Mouse (Mus musculus) midbrain, postnatal 0 days (tissue): ENCODE measurements around the gene Dnajb2. TPM values are rescaled to one million over a fixed set of nuclear protein-coding genes. Genes with fewer than 3 reads are reported as not detected.

Source experiments
- ATAC-seq: fragments of 200-750 bp; cut with Nextera tagmentation; 2 replicates; pipeline ENCODE4 v1.8.0; 2017; ENCODE audit warnings: moderate number of reproducible peaks, mild to moderate bottlenecking, moderate TSS enrichment, moderate library complexity; ENCODE audit not compliant: low FRiP score
- DNase-seq: peaks from one replicate; pipeline ENCODE4 v3.0.0-alpha.2; 2015; ENCODE audit warnings: low spot score
- H3K27ac ChIP-seq: fragments of 300-500 bp; sonication (generic); 2 replicates; pipeline ENCODE4 v1.5.1; 2014; ENCODE audit warnings: low read depth, mild to moderate bottlenecking, low read length, mixed read lengths
- H3K27me3 ChIP-seq: fragments of 300-500 bp; sonication (generic); 2 replicates; pipeline ENCODE4 v1.6.1; 2014; ENCODE audit warnings: low read length, control low read depth, mixed read lengths; ENCODE audit not compliant: insufficient read depth
- H3K36me3 ChIP-seq: fragments of 300-500 bp; sonication (generic); 2 replicates; pipeline ENCODE4 v1.6.1; 2014; ENCODE audit warnings: low read length, control low read depth, mixed read lengths; ENCODE audit not compliant: insufficient read depth
- H3K4me1 ChIP-seq: fragments of 300-500 bp; sonication (generic); 2 replicates; pipeline ENCODE4 v1.6.1; 2014; ENCODE audit warnings: mild to moderate bottlenecking, control low read depth, antibody characterized with exemption, low read length, mixed read lengths; ENCODE audit not compliant: insufficient read depth
- H3K4me2 ChIP-seq: fragments of 300-500 bp; sonication (generic); 2 replicates; pipeline ENCODE4 v1.6.1; 2014; ENCODE audit warnings: low read depth, mild to moderate bottlenecking, low read length, mixed read lengths; ENCODE audit not compliant: poor library complexity, severe bottlenecking
- H3K4me3 ChIP-seq: fragments of 300-500 bp; sonication (generic); 2 replicates; pipeline ENCODE4 v1.5.1; 2014; ENCODE audit warnings: low read depth, mild to moderate bottlenecking, low read length, moderate library complexity
- H3K9ac ChIP-seq: fragments of 300-500 bp; sonication (generic); replicated peaks from 2 replicates; pipeline ENCODE4 v1.6.1; 2014; ENCODE audit warnings: mild to moderate bottlenecking, low read length, moderate library complexity, mixed read lengths; ENCODE audit not compliant: poor library complexity, severe bottlenecking
- H3K9me3 ChIP-seq: fragments of 300-500 bp; sonication (generic); 2 replicates; pipeline ENCODE4 v1.6.1; 2016; ENCODE audit warnings: low read length, control low read depth
- CTCF ChIP-seq: IDR thresholded peaks from 2 replicates; pipeline ENCODE4 v1.5.1; 2016; ENCODE audit warnings: antibody characterized with exemption, mild to moderate bottlenecking
- WGBS: fragments of 180-500 bp; shearing (Covaris S2); extraction: QIAGEN DNeasy Blood & Tissue Kit; methylation state at CpG from one replicate; pipeline ENCODE4 v1.1.7; 2014; 5-methylcytosine and 5-hydroxymethylcytosine counted together
- polyA plus RNA-seq: library from polyadenylated mRNA; unstranded; fragments of >200 nt; fragmentation: Nextera tagmentation; extraction: Ambion mirVana; gene quantifications from 2 replicates; pipeline ENCODE4 v1.2.1, GENCODE M21; 2015
- total RNA-seq: library from RNA; depleted of rRNA; stranded (reverse); fragments of >200 nt; gene quantifications from 2 replicates; pipeline ENCODE4 v1.2.3, GENCODE M21; 2014

Gene Dnajb2
- total and polyA plus RNA-seq, 2 experiments from 2014 or later = 43.6 to 65.1 TPM

DNA sequence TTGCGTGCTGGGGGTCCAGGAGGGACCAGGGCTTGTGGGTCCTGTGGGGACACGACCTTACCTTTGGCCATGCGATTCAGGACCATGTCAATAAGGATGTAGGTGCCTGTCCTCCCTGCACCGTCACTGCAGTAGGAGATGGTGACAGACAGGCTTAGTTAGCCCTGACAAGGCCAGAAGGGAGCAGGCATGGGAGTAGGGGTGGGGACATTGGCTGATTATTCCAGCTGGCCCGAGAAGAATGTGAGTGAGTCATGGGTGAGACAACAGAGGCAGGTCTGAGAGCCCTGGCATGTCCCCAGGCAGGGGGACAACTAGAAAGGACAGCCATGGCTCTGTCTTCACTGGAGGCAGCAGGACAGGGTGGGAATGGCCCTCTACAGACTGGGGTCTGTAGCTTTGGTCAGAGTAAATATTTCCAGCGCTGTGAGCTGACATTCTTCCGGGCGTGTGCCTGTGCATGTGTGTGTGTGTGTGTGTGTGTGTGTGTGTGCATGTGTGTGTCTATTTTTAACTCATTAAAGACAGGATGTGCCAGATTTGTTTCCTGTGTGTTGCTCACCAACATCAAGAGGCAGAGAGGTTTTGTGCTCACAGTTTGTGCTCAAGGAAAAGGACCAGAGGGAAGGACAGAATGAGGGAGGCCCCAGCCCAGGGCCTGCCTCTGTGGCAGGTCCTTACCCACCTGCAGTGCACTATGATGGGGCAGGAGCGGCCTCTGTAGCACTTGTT, 12.0 kb downstream of the Dnajb2 start:
- no peaks in the 10 kb centered on the region for H3K9me3 ChIP-seq
- peaks cover 10% of the 10 kb centered on the region for H3K36me3 ChIP-seq
- DNase-seq = no peak
- no peaks in the 10 kb centered on the region for H3K27me3 ChIP-seq
- H3K9ac ChIP-seq = no peak overlapping the region
- no peak for ATAC-seq
- WGBS = 58% methylated on average over 9 of the region's 9 CpGs
- no peak for TF ChIP-seq CTCF
- no peaks in the 10 kb centered on the region for H3K4me1 ChIP-seq
- no peak overlapping the region for H3K27ac ChIP-seq
- no peak overlapping the region for H3K4me2 ChIP-seq
- H3K4me3 ChIP-seq = no peak overlapping the region

DNA sequence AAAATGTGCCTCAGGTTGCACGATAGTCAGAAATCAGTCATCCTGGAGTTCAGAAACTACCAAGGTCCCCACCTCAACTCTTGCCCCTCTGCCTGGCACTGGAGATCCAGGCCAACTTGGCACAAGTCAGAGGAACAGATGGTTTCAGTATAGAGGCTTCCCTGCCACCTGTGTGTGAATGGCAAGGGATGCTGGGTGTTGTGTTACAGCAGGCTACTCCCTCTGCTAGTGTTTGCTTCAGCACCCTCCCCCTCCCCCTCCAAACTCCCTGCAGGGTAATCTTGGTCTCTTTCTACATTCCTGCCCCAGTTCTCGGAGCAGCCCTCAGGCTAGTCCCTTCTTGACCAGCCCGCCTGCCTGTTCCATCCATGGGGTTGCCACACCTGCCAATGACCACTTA, 14.3 kb downstream of the Dnajb2 start:
- Histone ChIP-seq H3K4me2 (no peak overlapping the region), H3K27me3 (no peaks in the 10 kb centered on the region), H3K4me3 (no peak overlapping the region), H3K4me1 (no peaks in the 10 kb centered on the region), H3K9ac (no peak overlapping the region), H3K9me3 (no peaks in the 10 kb centered on the region), H3K36me3 (no peaks in the 10 kb centered on the region), H3K27ac (no peak overlapping the region)
- TF ChIP-seq CTCF = no peak
- ATAC-seq (no peak), DNase-seq (peak; percentile 42)
- 65% methylated on average over 3 of the region's 3 CpGs for WGBS

- ATAC-seq = peak; percentile 24; the same call in 1 of the 2 replicates
- Histone ChIP-seq H3K4me2 (peak overlapping the region; percentile 37), H3K4me3 (no peak overlapping the region), H3K36me3 (no peaks in the 10 kb centered on the region), H3K27me3 (no peaks in the 10 kb centered on the region), H3K9ac (0 out of 2 replicates have a peak overlapping the region, but pooled peaks have one; percentile 39), H3K4me1 (no peaks in the 10 kb centered on the region), H3K9me3 (no peaks in the 10 kb centered on the region), H3K27ac (no peak overlapping the region)
- WGBS = 5% methylated on average over 21 of the region's 22 CpGs
- TF ChIP-seq CTCF = peak; percentile 84
- DNase-seq = peak; percentile 65
Measured at GRCm38 (mm10) chr1:75251112-75251970, 15.1 kb downstream of the Dnajb2 start.

DNA sequence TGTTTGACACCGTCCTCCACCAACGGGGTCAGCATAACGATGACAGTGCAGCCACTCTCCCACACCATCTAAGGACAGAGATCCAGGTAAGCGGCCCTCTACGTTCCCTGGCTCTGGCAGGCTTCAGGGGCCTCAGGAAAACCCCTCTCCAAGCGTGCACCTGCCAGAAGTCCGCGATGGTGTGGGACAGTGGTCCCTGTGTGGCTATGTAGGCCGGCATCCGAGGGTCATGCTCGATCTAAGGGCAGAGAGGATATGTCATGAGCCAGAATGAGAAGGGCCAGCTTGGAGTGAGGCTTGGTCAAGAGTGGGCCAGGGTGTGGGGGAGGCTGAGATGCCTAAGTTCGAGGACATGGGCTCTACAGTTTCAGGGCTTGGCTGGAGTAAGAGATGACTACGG, 16.1 kb downstream of the Dnajb2 start:
- no peaks in the 10 kb centered on the region for H3K27me3 ChIP-seq
- H3K4me2 ChIP-seq = no peak overlapping the region
- H3K27ac ChIP-seq = no peak overlapping the region
- no peak for TF ChIP-seq CTCF
- 74% methylated on average over 13 of the region's 13 CpGs for WGBS
- no peaks in the 10 kb centered on the region for H3K36me3 ChIP-seq
- no peak for ATAC-seq
- no peak overlapping the region for H3K4me3 ChIP-seq
- H3K9ac ChIP-seq = no peak overlapping the region
- no peaks in the 10 kb centered on the region for H3K4me1 ChIP-seq
- no peaks in the 10 kb centered on the region for H3K9me3 ChIP-seq
- DNase-seq = no peak

DNA sequence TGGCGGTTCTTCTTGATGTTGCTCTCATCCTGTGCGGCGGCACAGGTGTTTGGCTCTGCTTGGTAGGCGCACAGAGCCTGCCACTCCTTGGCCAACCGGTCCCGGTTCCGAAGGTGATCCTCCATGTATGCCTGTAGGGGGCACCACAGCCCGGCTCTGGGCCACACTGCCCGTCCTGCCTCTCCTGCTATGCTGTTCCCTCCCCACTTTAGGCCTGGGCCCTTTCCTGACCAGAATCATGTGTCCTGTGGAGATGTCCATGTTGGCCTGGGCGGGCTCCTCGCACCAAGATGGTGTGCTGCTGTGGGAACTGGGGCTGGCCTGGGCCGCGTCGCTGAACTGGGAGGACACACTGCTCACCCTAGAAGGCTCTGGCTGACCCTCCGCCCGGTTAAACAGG, 16.8 kb downstream of the Dnajb2 start:
- peak; percentile 28; the same call in 1 of the 2 replicates for TF ChIP-seq CTCF
- no peaks in the 10 kb centered on the region for H3K27me3 ChIP-seq
- H3K36me3 ChIP-seq = no peaks in the 10 kb centered on the region
- no peaks in the 10 kb centered on the region for H3K4me1 ChIP-seq
- ATAC-seq = no peak
- no peak overlapping the region for H3K4me3 ChIP-seq
- DNase-seq = no peak
- H3K27ac ChIP-seq = no peak overlapping the region
- no peaks in the 10 kb centered on the region for H3K9me3 ChIP-seq
- 81% methylated on average over 16 of the region's 16 CpGs for WGBS
- H3K4me2 ChIP-seq = no peak overlapping the region
- H3K9ac ChIP-seq = no peak overlapping the region
